Mouse (Mus musculus) bone marrow, adult 2 months (tissue): ENCODE measurements around the gene Gpr146.

Source experiments
- CTCF ChIP-seq: fragments of 200-500 bp; IDR thresholded peaks from 2 replicates; pipeline ENCODE4 v1.5.1; 2011; ENCODE audit warnings: low read length, control low read depth; ENCODE audit not compliant: control insufficient read depth, insufficient read depth
- POLR2A ChIP-seq: fragments of 200-500 bp; IDR thresholded peaks from 2 replicates; pipeline ENCODE4 v1.6.1; 2011; ENCODE audit warnings: low read depth, mild to moderate bottlenecking, control low read depth, low read length, borderline replicate concordance; ENCODE audit not compliant: control insufficient read depth

DNA sequence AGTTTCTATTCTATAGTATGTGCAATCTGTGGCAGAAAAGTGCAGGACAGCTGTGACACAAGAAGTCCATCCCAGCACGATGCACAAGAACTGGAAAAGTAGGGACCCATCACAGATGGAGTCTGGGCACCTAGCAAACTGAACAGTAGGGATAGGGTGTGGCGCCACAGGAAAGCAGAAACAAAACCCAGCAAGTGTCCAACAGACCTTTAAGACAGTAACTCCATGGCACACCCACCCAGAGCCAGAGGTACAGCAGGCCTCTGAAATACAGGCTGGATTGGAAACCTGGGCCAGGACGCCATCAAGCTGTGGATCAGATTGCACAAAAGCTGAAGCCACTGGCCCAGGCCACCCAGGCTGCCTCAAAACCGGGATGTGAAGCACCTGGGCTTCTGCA lies 65.5 kb downstream of the Gpr146 start:
- no peak for TF ChIP-seq POLR2A
- TF ChIP-seq CTCF, result no peak
